Mouse (Mus musculus) kidney, adult 2 months (tissue): ENCODE measurements at regions not wholly inside any gene's neighbourhood (a gene's known extent, or its start where the extent isn't known, plus 50 kb on each side); places are given as distances from the start of the nearest gene placed in this dataset.

Experiments
- CTCF ChIP-seq: fragments of 200-500 bp; conservative IDR thresholded peaks from 2 replicates; pipeline ENCODE4 v1.5.1; 2011; ENCODE audit warnings: low read depth, mild to moderate bottlenecking, control low read depth, low read length, moderate library complexity, mixed read lengths; ENCODE audit not compliant: insufficient read depth, insufficient read length
- POLR2A ChIP-seq: fragments of 200-500 bp; IDR thresholded peaks from one replicate; pipeline ENCODE4 v1.6.1; 2011; ENCODE audit warnings: low read depth, low read length, control low read depth

DNA sequence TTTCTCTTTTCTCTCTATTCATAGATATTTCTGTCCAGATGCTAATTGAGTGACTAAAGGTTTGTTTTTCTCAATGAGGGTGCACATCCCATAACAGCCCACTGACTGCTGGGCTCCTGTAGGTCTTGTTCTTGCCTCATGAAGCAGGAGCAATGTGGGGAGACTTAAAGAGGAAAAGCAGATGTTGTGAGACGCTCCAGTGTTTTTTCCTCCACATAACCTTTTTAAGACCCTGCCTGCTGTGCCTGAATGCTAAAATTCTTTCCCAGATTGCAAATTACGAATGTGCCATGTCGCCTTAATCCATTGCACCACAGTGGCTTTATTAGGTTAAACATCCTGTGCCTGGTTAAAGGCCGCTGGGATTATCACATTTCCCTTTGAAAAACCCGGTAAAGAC, 165.5 kb upstream of the Zfhx3 start:
- TF ChIP-seq CTCF (no peak), POLR2A (no peak)
